Mouse (Mus musculus): ENCODE data around the gene Ifi211. TPM values are rescaled to one million over a fixed set of nuclear protein-coding genes. Genes with fewer than 3 reads are reported as not detected.
"Not testable (repeated sequence)": the region's sequence is repeated elsewhere in the genome, so short reads cannot be mapped to it uniquely, and the experiment has no call there.

Gene Ifi211
- total RNA-seq, 2 experiments from 2014 or later, result 0.24 to 0.36 TPM

- DNase-seq, result not testable (repeated sequence)
These were observed 33.4 kb downstream of the Ifi211 start for GRCm38 (mm10) chr1:173879225-173879987.

- DNase-seq, result not testable (repeated sequence)
These were observed 34.6 kb downstream of the Ifi211 start for GRCm38 (mm10) chr1:173878264-173878663.

GRCm38 (mm10) chr1:173877125-173877524, 35.7 kb downstream of the Ifi211 start:
- DNase-seq, result not testable (repeated sequence)

GRCm38 (mm10) chr1:173868586-173868985, 44.3 kb downstream of the Ifi211 start:
- DNase-seq, result not testable (repeated sequence)

GRCm38 (mm10) chr1:173866504-173866903, 46.3 kb downstream of the Ifi211 start:
- DNase-seq, result no peak

- not testable (repeated sequence) for DNase-seq
These were observed 59.1 kb downstream of the Ifi211 start for GRCm38 (mm10) chr1:173853711-173854110.

- not testable (repeated sequence) for DNase-seq
These were observed 60.0 kb downstream of the Ifi211 start for GRCm38 (mm10) chr1:173852853-173853252.

Other genes with a start within 250 kb of the Ifi211 start
- under 1 TPM; 0.10 to 0.14 TPM for gene Ifi208, start 239.4 kb downstream of the Ifi211 start, total RNA-seq (2021)
- gene Ifi207, start 171.3 kb downstream of the Ifi211 start, total RNA-seq (2021), result 1 to 10 TPM in 1 of 2 experiments, under 1 TPM in 1; 0.68 to 1.1 TPM
- 1 to 10 TPM in 1 of 2 experiments, under 1 TPM in 1; 0.92 to 1.1 TPM for gene Ifi204, start 146.1 kb downstream of the Ifi211 start, total RNA-seq (2021)
- gene Mndal, start 29.4 kb upstream of the Ifi211 start, total RNA-seq (2021), result 1 to 10 TPM; 5.5 to 5.8 TPM
- 1 to 10 TPM; 4.7 to 5.7 TPM for gene Ifi203, start 29.6 kb upstream of the Ifi211 start, total RNA-seq (2021)
- not detected for gene Ifi202b, start 69.7 kb upstream of the Ifi211 start, total RNA-seq (2021)
- under 1 TPM in 1 of 2 experiments, not detected in 1; 0.33 TPM for gene Ifi205, start 118.8 kb upstream of the Ifi211 start, total RNA-seq (2021)
- not detected for gene Olfr433, start 127.7 kb upstream of the Ifi211 start, total RNA-seq (2021)
- not detected for gene Olfr432, start 136.2 kb upstream of the Ifi211 start, total RNA-seq (2021)
- gene Olfr430, start 153.6 kb upstream of the Ifi211 start, total RNA-seq (2021), result not detected
- not detected for gene Olfr429, start 171.3 kb upstream of the Ifi211 start, total RNA-seq (2021)
- gene Olfr427, start 183.8 kb upstream of the Ifi211 start, total RNA-seq (2021), result not detected
- not detected for gene Olfr231, start 208.1 kb upstream of the Ifi211 start, total RNA-seq (2021)
- not detected for gene Olfr424, start 218.5 kb upstream of the Ifi211 start, total RNA-seq (2021)
- not detected for gene Olfr420, start 242.6 kb upstream of the Ifi211 start, total RNA-seq (2021)